Mouse (Mus musculus): ENCODE results near the gene Klre1.
"Not testable (repeated sequence)": the region's sequence is repeated elsewhere in the genome, so short reads cannot be mapped to it uniquely, and the experiment has no call there.

The Klre1 gene

GRCm38 (mm10) chr6:129583014-129583413, 5.3 kb downstream of the Klre1 start:
- no peak for DNase-seq (ENCODE audit: low spot score)

DNA sequence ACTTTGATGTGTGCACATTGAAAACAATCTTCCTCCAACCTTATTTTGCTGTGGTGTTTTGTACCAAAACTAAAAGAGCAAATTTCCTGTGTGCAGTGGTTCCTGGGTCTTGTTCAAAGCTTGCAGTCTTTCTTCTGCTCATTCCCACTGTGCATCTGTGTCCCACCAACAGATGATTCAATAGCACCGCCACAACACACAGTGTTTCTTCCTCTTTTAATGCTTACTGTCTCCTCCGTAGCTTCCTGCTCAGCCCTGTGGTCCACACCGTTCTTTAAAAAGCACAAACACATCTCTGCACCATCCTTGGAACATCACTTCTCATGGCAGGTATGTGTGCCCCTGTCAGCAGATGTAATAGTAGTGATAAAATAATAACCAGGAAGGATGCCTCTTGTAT, 13.8 kb downstream of the Klre1 start, which contains the start of gene Klrd1:
Gene Klrd1, plus strand, starts transcription at position 275 of the 400 bp plus-strand sequence.
- DNase-seq (ENCODE audit: low spot score) = no peak

GRCm38 (mm10) chr6:129608372-129608771, 30.7 kb downstream of the Klre1 start:
- no peak for DNase-seq (ENCODE audit: low spot score)

DNA sequence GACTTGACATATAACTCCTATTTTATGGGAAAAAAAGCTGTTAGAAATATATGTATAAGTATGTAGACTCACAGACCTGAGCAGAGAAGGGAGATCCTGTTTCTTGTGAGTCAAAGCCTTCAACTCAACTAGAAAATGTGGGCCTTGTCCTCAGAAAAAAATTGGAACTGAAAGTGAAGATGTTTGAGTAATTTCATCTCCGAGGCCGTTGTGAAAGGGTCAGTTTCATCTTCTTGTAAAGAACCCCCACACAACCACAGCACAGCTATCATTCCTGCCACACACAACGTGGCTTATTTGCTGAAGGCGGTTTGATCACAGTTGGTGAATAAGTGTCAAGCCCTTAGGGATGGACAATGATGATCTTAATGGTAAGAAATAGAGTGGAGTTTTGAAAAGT, 46.0 kb downstream of the Klre1 start, which contains the start of gene Klrk1:
Gene Klrk1, minus strand, starts transcription at position 130 of the 400 bp plus-strand sequence.
- DNase-seq (ENCODE audit: low spot score) = no peak

- not testable (repeated sequence) for DNase-seq (ENCODE audit: low spot score)
These were observed 53.3 kb downstream of the Klre1 start for GRCm38 (mm10) chr6:129631046-129631445.

Data from ovary, postnatal 10 days (tissue).